Mouse (Mus musculus) adrenal gland, postnatal 4 days (tissue): Measurements from ENCODE around the gene Csrp3. TPM values are rescaled to one million over a fixed set of nuclear protein-coding genes. Genes with fewer than 3 reads are reported as not detected.

Experiments used
- DNase-seq, 2 experiments: peaks; one replicate each; pipeline ENCODE4 v3.0.0; 2021 to 2022; ENCODE audit warnings: low spot score in 2 of 2, mixed read lengths in 2 of 2
- long read RNA-seq, 2 experiments: library from polyadenylated mRNA; stranded (forward); transcript quantifications; one replicate each; pipeline ENCODE4 v2.0.0; 2021
- total RNA-seq, 2 experiments: library from RNA; stranded (reverse); gene quantifications; 2 replicates each; pipeline ENCODE4 v1.2.3; 2021

Csrp3 gene
- total RNA-seq: 10 to 100 TPM in 1 of 2 experiments, 1 to 10 TPM in 1; 1.7 to 17.0 TPM
- long read RNA-seq, experiment 1, transcript Csrp3-201 (6 exons, 877 nt): major isoform, 13 of 15 reads
- long read RNA-seq, experiment 1, partial matches to known transcripts: 2 of 15 reads
- long read RNA-seq, experiment 1, other reads (novel, unspliced or antisense): 0 of 15 reads
- long read RNA-seq, experiment 2, partial matches to known transcripts: 1 of 1 reads
- long read RNA-seq, experiment 2, other reads (novel, unspliced or antisense): 0 of 1 reads

DNA sequence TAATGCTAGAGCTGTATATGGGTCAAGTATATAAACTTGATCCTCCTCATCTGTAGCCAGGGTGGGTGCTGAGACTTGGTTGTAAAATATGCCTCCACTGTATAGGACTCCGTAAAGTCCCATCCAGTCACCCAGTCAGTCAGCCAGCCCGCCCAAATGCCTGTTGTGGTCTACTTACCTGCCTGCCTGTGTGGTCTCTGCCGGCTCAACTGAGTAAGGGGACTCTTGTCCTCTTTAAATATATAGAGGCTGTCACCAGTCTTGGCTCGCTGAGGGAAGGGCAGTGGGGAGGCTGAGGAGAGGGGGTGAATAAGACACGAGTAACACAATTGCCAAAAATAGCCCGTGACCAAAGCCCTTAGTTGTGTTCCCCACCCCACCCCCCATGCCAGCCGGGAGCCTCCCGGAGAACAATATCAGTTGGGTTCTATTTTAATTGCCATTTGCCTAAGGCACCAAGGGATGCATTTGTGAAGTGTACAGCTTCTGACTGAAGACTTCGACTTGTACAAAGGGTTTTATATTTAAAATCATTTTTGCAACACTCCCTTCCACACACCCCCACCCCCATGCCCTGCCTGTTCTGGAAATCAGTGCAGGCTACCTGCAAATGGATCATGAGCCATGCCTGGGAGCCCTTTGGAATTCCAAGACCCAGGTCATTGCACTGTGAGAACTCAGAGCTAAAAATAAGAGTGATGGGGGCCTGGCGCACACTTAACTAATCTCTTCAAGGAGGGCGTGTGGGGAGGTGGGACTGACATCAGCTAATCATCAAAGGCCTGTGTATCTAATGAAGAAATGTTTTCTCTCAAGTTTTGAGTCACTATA, at the start of gene Csrp3:
TSS of gene Csrp3 (minus strand) at position 214 of the 831 bp plus-strand sequence.
- DNase-seq: no peak

DNA sequence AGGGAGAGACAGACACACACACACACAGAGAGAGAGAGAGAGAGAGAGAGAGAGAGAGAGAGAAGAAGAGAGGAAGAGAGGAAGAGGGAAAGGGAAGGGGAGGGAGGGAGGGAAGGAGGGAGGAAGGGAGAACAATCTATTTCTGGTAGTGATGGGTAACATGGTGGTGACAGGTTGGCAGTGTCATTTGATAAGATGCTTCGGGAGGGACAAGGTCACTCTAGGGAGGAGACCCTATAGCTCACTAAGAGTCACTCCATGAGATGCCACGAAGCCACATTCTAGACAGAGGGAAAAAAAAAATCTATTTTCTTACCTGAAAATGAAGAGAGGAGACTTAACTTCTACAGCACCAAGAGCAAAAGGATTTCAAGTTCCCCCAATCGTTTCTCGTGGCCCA, 48.2 kb upstream of the Csrp3 start:
- no peak for DNase-seq

DNA sequence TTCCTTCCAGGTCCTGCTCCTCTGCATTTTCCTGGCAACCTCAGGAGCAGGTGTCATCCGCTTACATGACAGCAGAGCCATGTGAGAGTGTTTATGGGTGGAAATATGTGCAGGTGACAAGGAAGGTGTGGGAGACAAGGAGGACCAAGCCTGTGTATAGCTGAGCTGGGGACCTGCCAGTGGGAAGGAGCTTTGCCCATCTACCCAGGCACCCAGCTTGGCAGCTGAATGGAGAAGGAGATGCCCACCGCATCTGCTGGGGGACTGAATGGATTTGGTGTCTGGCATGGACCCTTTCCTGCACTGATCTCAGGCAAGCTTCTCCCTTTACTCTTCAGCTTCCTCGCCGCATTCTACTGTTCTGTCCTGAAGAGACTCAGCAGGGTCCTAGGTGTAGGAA, 47.6 kb upstream of the Csrp3 start:
- DNase-seq: no peak

DNA sequence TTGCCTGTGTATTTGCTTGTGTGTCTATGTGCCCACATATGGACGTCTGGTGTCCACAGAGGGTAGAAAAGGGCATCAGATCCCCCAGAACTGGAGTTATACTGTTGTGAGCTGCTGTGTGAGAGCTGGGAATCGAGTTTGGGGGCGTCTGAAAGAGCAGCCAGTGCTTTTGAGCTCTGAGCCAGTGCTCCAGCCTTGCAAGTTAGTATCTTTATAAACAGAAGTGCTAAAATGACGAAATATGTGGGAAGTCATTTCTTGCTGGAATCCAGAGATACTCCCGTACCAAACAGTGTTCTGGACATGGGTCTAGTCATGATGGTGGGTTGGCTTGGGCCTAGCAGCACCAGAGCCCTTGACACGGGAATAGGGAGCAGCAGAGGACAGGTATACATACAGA, 46.9 kb upstream of the Csrp3 start:
- no peak for DNase-seq

DNA sequence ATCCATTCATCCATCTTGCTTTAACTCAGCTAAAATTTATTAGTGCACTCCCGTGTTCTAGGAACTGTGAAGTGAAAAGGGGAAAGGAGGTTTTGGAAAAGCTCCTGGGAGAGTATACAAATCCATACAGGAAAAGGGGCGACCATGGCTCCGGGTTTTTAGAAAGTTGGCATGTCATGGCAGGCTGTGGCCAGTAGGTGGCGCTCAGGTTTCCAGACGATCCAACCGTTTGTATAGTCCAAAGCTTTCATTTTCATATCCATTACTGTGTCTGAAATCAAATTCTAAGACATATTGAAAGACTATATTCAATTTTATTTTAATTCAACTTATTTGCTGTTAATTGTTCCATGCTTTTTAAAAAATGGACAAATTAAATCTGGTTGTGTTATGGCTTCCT, 46.3 kb upstream of the Csrp3 start:
- peak in 1 of 2 experiments; percentile 28 for DNase-seq

DNA sequence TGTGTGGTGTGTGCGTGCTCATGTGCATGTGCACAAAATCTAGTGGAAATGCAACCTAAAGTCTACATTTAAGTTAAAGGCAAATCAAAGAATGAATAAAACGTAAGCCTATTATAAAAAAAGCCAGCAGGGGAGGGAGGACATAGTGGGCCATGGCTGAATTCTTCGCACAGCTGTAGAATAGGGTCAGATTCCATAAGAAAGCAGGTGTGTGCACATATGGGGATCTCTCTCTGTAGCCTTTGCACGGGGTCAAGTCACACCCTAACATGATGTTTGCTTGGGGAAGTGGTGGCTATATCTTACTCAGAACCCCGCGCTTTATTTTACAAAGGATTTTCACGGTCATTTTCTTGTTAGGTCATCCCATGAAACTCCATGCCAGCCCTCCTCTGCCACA, 45.3 kb upstream of the Csrp3 start:
- no peak for DNase-seq

DNA sequence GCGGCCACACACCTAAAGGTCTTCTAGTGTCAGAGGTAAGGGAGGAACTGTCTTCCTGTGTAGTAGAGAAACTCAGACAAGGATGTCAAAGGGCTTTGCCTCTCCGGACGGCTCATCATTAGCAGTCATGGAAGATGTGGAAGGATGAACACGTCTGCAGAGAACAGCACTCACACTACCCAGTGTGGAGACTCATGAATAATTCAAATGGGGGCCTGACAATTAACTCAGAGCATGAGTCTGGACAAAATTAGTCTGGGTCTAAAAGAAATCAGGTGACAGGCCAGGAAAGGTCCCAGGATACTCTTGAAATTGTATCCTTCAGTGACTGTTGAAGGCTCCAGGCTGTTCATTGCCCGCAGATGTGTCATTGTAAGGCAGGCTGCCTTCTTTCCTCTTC, 43.2 kb upstream of the Csrp3 start:
- no peak for DNase-seq

DNA sequence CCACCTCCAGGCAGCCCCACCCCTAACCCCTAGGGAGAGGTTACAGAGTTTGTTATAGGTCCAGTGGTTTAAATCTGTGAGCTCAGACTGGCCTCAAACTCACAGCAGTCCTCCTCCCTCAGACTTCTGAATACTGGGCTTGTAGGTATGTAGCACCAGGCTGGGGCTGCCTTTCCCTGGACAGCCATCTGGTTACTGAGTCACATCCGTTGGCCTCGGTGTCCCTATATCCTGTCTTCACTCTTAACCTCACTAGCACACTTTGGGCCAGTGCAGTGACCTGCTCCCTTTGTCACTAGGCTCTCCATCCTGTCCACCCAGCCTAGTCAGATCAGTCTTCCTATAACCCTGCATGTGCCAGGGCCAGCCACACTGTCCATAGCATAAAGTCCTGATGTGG, 40.9 kb upstream of the Csrp3 start:
- DNase-seq: no peak

DNA sequence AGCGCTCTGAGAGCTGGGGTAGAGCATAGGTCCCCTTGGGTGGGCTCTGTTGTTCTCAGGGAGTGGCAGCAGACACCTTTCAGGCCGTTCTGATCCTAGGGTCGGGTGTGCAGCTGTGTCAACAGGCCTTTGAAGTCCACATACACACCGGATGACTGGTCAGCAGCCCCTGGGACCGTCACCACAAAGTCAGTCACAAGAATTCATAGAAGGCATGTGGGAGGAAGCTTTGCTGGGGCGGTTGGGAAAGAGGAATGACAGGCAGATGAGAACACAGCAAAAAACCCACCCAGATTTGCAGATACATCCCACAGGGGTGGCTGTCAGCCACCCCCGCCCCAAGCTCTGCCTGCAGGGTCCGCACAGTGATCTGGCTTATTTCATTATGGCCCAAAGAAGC, 40.1 kb upstream of the Csrp3 start:
- DNase-seq: no peak

DNA sequence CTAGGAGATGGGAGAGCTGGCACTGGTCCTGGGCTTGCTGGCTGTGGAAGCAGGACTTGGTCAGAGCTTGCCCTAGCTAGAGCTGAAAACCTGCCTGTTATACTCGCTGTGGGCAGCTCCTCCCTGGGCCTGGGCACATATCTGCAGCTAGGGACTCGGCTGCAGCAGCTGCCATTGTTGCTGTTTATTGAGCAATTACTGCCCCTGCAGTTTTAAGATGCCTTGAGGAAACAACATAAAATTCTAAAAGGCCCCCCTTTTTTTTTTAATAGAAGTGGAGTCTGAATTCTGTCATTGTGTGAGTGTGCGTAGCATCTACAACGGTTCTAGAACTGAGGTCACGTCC, 36.4 kb upstream of the Csrp3 start:
- DNase-seq: no peak

DNA sequence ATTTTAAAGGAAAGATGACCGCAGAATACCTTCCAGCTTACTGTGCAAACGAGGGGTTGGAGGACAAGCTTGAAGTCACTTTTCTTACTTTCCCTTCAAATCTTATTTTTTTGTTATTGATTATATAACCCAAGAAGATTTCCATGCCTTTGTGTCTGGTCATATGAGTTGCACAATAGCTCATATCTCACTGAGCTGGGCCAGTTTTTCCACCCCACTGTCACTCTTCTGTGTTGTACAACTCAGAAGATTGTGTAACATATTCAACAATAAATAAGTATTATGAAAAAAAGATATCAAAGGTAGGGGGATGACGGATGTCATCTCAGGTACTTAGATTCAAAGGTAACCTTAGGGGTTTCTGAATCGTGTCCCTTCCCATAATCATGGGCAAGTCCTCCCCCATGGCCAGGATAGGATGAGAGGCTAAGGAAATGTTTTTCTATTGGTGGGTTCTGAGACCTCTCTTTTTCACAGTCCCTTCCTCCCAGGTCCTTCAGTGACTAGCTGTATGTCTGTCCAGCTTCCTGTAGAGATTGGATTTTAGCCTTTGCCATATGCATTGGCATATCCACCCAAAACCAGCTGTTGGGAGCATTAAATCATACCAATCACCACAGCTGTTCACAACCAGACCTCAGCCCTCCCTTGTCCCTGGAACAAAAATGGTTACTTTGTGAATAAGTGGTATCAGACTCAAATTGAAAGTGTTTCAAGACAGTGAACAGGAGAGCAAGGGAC, 35.9 kb upstream of the Csrp3 start:
- DNase-seq: no peak

DNA sequence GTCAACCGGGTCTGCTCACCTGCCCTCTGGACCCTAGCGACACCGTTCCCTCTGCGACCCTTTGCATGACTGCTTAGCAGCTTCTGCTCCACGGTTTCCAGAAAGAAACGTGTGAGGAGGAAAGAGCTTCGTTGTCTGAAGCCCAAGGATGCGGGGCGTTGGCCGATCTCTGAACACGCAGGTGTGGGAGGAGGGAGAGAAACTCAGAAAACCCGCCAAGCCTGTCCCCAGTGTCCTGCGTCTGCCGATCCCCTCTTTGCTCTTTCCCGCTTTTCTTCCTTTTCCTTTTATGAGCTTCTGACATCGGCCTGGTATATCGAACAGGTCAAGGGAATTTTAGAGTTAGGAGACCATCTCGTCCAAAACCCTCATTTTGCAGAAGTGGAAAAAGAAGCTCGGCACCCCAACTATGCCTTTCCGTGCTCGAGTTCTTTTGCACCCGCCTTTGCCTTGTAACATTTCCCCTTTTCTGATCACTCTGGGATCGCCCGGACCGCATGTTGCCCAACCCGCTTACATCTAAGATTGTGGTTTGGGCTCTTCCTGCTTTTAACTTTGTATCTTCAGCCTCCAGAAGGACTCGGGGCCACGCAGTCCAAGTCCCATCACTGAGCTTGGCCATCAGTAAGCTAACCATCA, 34.3 kb upstream of the Csrp3 start:
- no peak for DNase-seq

DNA sequence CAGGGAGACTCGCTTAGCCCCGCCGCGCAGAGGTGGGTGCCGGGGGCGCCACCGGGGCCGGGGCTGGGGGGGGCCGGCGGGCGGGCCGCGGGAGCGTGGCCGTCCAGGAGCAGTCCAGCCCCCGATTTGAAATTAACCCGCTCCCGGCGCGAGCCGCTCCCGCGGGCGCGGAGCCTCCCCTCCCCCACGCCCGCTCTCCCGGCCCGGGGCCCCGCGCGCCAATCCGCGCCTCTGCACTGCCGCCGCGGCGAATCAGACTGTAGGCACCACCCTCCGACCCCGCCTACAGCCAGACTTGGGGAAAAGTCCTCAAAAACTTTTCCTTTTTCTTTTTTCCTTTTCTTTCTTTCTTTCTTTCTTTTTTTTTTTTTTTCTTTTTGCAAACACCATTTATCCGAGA, 33.7 kb upstream of the Csrp3 start, which contains the start of gene E2f8:
TSS of gene E2f8 (minus strand) at position 111 of the 400 bp plus-strand sequence.
- peak; percentile 65 to 68 for DNase-seq

DNA sequence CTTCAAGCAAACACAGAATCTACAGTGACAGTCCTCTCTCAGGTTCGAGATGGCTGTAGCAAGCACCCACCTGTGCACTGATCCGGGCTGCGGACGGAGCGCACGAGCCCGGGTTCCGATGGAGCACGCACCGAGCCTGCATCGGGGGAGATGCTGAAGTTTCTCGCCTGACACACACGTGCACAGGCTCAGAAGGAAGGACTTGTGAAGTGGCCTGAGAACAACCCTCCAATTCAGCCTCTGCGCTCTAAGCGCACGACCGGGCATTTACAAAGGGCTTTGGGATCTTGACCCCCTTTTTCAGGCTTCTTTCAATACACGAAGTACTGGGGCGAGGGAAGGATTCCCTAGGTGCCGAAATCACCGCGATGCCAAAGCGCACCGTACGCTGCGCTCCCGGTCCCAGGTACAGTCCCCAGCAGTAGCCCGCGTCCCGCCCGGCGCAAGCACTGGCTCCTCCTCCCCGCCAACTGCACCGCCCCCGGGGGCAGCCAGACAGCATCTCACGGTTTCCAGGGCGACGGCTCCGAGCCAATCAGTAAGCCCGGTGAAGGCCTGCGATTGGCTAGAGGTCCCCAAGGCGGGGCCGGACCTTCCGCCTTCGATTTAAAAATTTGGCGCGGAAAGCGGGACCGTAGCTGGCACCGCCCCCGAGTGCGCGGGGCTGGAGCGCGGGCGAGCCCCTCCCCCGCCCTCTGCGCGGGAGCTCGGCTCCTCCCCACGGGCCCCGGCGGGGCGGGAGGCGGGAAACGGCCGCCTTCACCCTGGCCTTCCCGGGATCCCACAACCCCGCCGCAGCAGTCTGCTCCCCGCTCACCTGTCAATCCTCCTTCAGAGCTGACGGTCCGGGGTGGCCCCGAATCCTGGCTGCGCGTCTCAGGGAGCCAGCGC, 33.0 kb upstream of the Csrp3 start:
- DNase-seq: peak; percentile 89 to 97

DNA sequence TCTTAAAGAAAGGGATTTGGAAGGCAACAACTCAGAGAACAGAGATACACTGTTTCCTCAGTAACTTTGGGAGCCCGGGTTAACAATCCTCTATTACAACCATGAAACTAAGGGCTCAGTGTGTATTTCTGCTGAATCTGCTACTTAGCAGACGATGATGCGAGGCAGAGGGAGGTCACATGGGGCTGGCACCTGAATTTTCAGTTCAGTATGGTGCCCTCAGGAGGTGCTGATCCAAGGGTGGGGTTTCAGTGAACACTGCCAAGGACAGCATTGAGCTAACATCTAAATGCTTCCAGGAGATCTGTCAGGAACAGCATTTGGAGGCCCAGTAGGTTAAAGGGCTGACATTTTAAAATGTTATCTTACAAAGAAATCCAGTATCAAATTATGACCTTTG, 31.7 kb upstream of the Csrp3 start:
- no peak for DNase-seq

DNA sequence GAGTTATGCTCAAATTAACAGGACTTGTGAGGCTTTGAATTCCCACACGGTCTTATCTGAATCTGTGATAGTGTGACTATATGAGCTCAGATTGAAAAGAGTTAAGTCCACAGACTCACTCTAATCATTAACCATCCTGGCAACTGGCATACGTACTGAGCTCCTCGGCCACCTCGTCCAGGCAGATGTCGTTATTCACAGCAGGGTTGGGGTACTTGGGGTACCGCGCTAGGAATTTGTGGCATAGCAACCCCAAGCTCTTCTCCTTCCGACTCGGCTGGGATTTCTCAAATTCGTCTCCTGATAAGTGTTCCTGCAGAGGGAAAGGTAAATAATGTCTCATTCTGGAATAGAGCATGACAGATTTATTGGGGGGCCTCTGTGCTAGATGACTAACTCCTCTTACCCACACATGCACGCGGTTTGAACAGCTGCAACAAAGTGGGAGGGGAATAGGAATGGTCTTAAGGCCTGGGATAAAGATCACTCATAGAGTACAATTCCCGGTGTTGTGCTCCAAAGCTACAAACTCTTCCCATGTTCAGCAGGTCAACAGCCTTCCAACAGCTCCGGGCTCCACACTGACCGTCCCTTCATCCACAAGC, 30.1 kb upstream of the Csrp3 start:
- no peak for DNase-seq

DNA sequence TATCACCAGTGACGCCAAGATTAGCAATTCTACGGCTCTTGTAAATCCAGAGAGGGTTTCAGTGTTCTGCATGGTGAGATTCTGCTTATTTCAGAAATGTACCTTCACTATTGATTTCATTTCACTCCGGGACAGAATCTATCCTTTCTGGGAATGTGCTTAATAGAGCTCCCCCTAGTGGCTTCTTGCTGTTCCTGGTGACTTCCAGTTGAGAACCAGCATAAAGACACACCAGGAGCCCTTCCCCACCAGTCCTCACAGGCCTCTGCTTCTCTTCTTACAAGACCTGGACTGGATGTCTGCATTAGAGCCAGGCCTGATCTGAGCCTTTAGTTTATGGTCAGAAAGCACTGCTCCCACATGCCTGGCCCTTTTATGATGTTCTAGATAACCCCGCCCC, 28.7 kb upstream of the Csrp3 start:
- DNase-seq: no peak

DNA sequence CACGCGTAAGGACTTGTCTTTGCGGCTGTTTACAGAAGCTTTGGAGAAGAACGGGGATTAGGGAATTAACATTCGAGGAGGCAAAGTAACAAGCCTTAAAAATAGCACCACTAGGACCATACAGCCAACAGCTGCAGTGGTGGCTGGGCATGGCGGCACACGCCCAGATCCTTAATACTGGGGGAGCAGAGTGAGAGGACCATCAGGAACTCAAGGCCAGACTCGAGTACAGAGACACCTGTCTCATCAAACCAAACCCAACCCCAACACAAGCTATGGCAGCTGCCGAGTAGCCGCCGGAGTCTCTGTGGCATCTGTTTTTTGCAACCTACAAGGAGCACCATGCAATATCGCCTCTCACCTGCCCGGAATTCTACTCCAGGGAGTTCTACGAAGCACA, 27.3 kb upstream of the Csrp3 start:
- no peak for DNase-seq

DNA sequence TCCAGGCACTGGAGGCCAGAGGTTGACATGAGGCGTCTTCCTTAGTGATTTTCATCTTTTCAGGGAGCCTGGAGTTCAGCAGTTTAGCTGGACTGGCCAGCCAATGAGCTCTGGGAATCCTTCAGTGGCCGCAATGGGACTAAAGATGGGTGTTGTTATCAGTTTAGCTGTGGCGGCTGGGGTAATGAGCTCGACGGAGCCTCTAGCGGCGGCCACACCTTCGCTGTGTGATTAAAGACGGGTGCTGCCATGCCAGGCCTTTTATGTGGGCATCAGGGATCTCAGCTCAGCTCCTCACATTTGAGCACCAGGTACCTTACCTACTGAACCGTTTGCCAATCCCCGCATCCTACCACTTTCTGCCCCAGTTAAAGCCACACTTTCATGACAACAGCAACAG, 23.5 kb upstream of the Csrp3 start:
- DNase-seq: no peak

DNA sequence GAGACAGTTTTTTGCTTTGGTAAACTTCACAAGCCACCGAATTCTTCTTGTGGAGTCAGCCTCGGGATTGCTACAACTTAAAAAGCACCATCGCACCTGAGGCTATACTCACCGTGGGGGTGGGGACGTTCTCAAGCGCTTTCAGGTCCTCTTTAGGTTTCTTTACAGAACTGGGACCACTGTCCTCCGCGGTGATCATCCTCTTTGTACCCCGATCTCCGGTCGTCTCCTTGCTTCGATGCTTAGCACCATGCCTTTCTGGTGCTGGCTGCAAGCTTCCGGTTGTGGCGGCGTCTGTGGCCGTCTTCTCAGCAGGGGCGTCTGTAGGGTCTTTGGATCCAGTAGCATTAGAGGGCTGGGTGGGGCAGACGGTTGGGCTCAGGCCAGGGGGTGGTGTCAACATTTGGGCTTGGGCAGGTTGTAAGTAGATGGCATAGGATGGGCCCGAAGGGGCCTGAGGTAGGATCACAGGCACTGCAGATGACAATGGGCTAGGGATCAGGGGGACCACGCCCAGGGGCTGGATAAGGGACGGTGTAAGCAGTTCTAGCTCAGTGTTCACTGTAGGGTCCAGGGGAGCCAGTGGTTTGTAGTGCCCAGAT, 22.8 kb upstream of the Csrp3 start:
- DNase-seq: no peak
